Mouse (Mus musculus): ENCODE measurements at regions not wholly inside any gene's neighbourhood (a gene's known extent, or its start where the extent isn't known, plus 50 kb on each side); places are given as distances from the start of the nearest gene placed in this dataset.
"Not testable (repeated sequence)": the region's sequence is repeated elsewhere in the genome, so short reads cannot be mapped to it uniquely, and the experiment has no call there.

- DNase-seq (ENCODE audit: low spot score in 2 of 2): peak; percentile 40 to 56
Measured at GRCm38 (mm10) chr5:56207877-56208276, 1509.9 kb upstream of the Pcdh7 start.

GRCm38 (mm10) chr5:56215842-56216241, 1501.9 kb upstream of the Pcdh7 start:
- DNase-seq (ENCODE audit: low spot score in 2 of 2): no peak

- DNase-seq (ENCODE audit: low spot score in 2 of 2): no peak
Measured at GRCm38 (mm10) chr5:56266121-56266520, 1451.6 kb upstream of the Pcdh7 start.

- not testable (repeated sequence) for DNase-seq (ENCODE audit: low spot score in 2 of 2)
Measured at GRCm38 (mm10) chr5:56291666-56292065, 1426.1 kb upstream of the Pcdh7 start.
